Comparison of ENCODE assay signal across 7 mouse cellular contexts in the genomic region with DNA sequence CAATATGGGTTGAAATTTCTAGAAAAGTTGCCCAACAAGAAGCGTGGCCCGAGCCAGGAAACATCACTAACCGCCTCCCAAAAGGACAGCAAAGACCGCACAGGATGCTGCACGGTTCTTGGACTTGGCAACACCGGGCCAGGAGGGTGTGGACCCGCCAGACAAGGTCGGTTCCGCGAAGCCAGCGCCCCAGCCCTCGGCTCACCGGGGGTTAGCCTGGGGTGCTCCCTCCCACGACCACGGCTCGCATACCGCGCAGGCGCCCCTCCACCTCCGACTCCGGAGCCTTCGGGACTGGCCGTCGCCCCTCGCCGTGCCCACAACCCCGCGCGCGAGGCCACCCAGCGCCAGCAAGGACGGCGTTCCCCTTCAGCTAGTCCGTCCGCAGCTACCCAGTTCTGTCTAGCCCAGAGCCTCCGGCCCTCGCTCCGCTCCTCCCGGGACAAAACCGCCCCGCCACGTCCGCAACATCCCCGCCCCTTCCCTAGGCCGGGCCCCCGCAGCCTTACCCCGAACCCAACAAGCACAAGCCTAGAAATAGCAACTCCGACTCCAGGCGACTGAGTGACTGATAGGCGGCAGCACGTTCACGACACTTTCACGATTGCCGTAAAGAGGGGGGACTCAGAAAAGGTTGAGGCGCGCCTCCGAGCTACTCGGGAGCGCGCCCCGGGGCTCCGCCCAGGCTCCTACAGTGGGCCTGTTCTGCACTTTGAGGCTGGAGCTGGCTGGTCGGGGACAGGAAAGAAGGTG. TPM values are rescaled to one million over a fixed set of nuclear protein-coding genes. Genes with fewer than 3 reads are reported as not detected.
DNase-seq lines count a peak whose midpoint lies in the region; ATAC-seq and TF ChIP-seq lines count a peak whose summit lies in the region.

A gene (plus strand): TSS at position 628 of the 753 bp plus-strand sequence.
A gene (minus strand): TSS at position 632 of the 753 bp plus-strand sequence.

- no peak; the same call in 1 of the 2 replicates for TF ChIP-seq CTCF in intestine, postnatal 0 days (IDR thresholded peaks at IDR 0.05; ENCODE audit: low read depth)
- no peak for TF ChIP-seq CTCF in small intestine, adult 2 months (IDR thresholded peaks at IDR 0.05; ENCODE audit: extremely low read depth, insufficient read length, insufficient replicate concordance, low read depth, low read length)

- peak within 1 kb of the TSS; percentile 95 for H3K27ac ChIP-seq in embryonic facial prominence, embryonic 10.5 days (replicated peaks)
- H3K27ac ChIP-seq in intestine, postnatal 0 days (ENCODE audit: low read depth, low read length), result peak within 1 kb of the TSS; percentile 98
- H3K27ac ChIP-seq in midbrain, embryonic 12.5 days (replicated peaks), result peak within 1 kb of the TSS; percentile 95
- H3K27ac ChIP-seq in small intestine, adult 2 months (ENCODE audit: insufficient read depth, low read depth, low read length), result peak within 1 kb of the TSS; percentile 91

- peak; percentile 93 for DNase-seq in adrenal gland, postnatal 10 days
- peak; percentile 94 for DNase-seq in embryonic facial prominence, embryonic 10.5 days (ENCODE audit: low spot score)
- DNase-seq in gonadal fat pad, adult 2 months (ENCODE audit: low read depth), result peak; percentile 67
- peak; percentile 93 for DNase-seq in left cerebral cortex, postnatal 4 days

- H3K36me3 ChIP-seq in embryonic facial prominence, embryonic 10.5 days (replicated peaks), result no peaks in the 10 kb centered on the region
- H3K36me3 ChIP-seq in intestine, postnatal 0 days (ENCODE audit: control insufficient read depth, insufficient read depth), result peaks cover 6% of the 10 kb centered on the region
- H3K36me3 ChIP-seq in midbrain, embryonic 12.5 days, result 0 out of 2 replicates have a peak, but pooled peaks cover 3% of the 10 kb centered on the region
- 0 out of 2 replicates have a peak, but pooled peaks cover 2% of the 10 kb centered on the region for H3K36me3 ChIP-seq in small intestine, adult 2 months (ENCODE audit: control insufficient read depth, insufficient read depth, low read length)

- H3K9ac ChIP-seq in intestine, postnatal 0 days (ENCODE audit: low read depth, low read length), result peak within 1 kb of the TSS; percentile 93
- peak within 1 kb of the TSS; percentile 86 for H3K9ac ChIP-seq in midbrain, embryonic 12.5 days (replicated peaks)

- H3K4me2 ChIP-seq in intestine, postnatal 0 days (replicated peaks; ENCODE audit: low read depth), result peak within 1 kb of the TSS; percentile 72
- H3K4me2 ChIP-seq in midbrain, embryonic 12.5 days (replicated peaks), result peak within 1 kb of the TSS; percentile 71

- WGBS in embryonic facial prominence, embryonic 10.5 days, result under 1% methylated on average over 63 of the region's 63 CpGs
- under 1% methylated on average over 62 of the region's 63 CpGs for WGBS in intestine, postnatal 0 days
- under 1% methylated on average over 55 of the region's 63 CpGs for WGBS in midbrain, embryonic 12.5 days
- under 1% methylated on average over 62 of the region's 63 CpGs for WGBS in small intestine, adult 2 months

- H3K27me3 ChIP-seq in embryonic facial prominence, embryonic 10.5 days (replicated peaks; ENCODE audit: low read depth, poor library complexity, severe bottlenecking), result no peaks in the 10 kb centered on the region
- no peaks in the 10 kb centered on the region for H3K27me3 ChIP-seq in intestine, postnatal 0 days (replicated peaks; ENCODE audit: control insufficient read depth, insufficient read depth, low read length)
- H3K27me3 ChIP-seq in midbrain, embryonic 12.5 days, result no peaks in the 10 kb centered on the region
- no peaks in the 10 kb centered on the region for H3K27me3 ChIP-seq in small intestine, adult 2 months (ENCODE audit: control insufficient read depth, insufficient read depth, low read length)

- TF ChIP-seq POLR2A in small intestine, adult 2 months (IDR thresholded peaks at IDR 0.05; ENCODE audit: low read depth, low read length), result no peak; the same call in 1 of the 2 replicates

- H3K9me3 ChIP-seq in embryonic facial prominence, embryonic 10.5 days, result no peaks in the 10 kb centered on the region
- H3K9me3 ChIP-seq in intestine, postnatal 0 days (ENCODE audit: control insufficient read depth), result no peaks in the 10 kb centered on the region
- H3K9me3 ChIP-seq in midbrain, embryonic 12.5 days, result no peaks in the 10 kb centered on the region

- peaks cover 24% of the 10 kb centered on the region for H3K4me1 ChIP-seq in embryonic facial prominence, embryonic 10.5 days
- H3K4me1 ChIP-seq in intestine, postnatal 0 days (replicated peaks; ENCODE audit: control insufficient read depth, insufficient read depth, low read length), result peaks cover 7% of the 10 kb centered on the region; the same call in 1 of the 2 replicates
- H3K4me1 ChIP-seq in midbrain, embryonic 12.5 days, result peaks cover 16% of the 10 kb centered on the region; the same call in 1 of the 2 replicates
- peaks cover 3% of the 10 kb centered on the region; the same call in 1 of the 2 replicates for H3K4me1 ChIP-seq in small intestine, adult 2 months (ENCODE audit: control insufficient read depth, insufficient read depth, insufficient read length, low read length)

- ATAC-seq in intestine, postnatal 0 days, result peak; percentile 96
- ATAC-seq in midbrain, embryonic 12.5 days (ENCODE audit: low FRiP score, low read depth), result peak; percentile 98

- intact Hi-C loops in left cerebral cortex, postnatal 4 days (cut with DNase I), result no loop called here

- H3K4me3 ChIP-seq in embryonic facial prominence, embryonic 10.5 days, result peak within 1 kb of the TSS; percentile 86
- peak within 1 kb of the TSS; percentile 86 for H3K4me3 ChIP-seq in intestine, postnatal 0 days (ENCODE audit: low read depth, low read length)
- peak within 1 kb of the TSS; percentile 78 for H3K4me3 ChIP-seq in midbrain, embryonic 12.5 days
- H3K4me3 ChIP-seq in small intestine, adult 2 months (ENCODE audit: low read depth, low read length), result peak within 1 kb of the TSS; percentile 93

RNA-seq across cellular contexts. Expression of the first gene that starts in this region (rescaled TPM):
- total RNA-seq in adrenal gland, postnatal 10 days (2021), result 100 to 1,000 TPM in 1 of 2 experiments, 10 to 100 TPM in 1; 95.2 to 101 TPM
- 32.8 and 35.3 TPM in 2 replicates for polyA plus RNA-seq in embryonic facial prominence, embryonic 10.5 days (2016; fragmentation: Nextera tagmentation; extraction: Ambion mirVana)
- 66.8 and 68.9 TPM in 2 replicates for polyA plus RNA-seq in gonadal fat pad, adult 2 months (2012; rRNA removed)
- polyA plus RNA-seq in intestine, postnatal 0 days (2015; fragmentation: Nextera tagmentation; extraction: Ambion mirVana), result 122 and 131 TPM in 2 replicates
- 10 to 100 TPM; 57.0 to 62.3 TPM for total RNA-seq in left cerebral cortex, postnatal 4 days (2021)
- polyA plus RNA-seq in midbrain, embryonic 12.5 days (2016; fragmentation: Nextera tagmentation; extraction: Ambion mirVana), result 45.0 and 46.3 TPM in 2 replicates
- polyA plus RNA-seq in small intestine, adult 2 months (2012; rRNA removed), result 12.9 and 21.5 TPM in 2 replicates

RNA-seq across cellular contexts. Expression of the second gene that starts in this region (rescaled TPM):
- 10 to 100 TPM; 37.7 to 38.8 TPM for total RNA-seq in adrenal gland, postnatal 10 days (2021)
- 39.5 and 40.8 TPM in 2 replicates for polyA plus RNA-seq in embryonic facial prominence, embryonic 10.5 days (2016; fragmentation: Nextera tagmentation; extraction: Ambion mirVana)
- 20.2 and 20.7 TPM in 2 replicates for polyA plus RNA-seq in gonadal fat pad, adult 2 months (2012; rRNA removed)
- polyA plus RNA-seq in intestine, postnatal 0 days (2015; fragmentation: Nextera tagmentation; extraction: Ambion mirVana), result 67.9 and 71.3 TPM in 2 replicates
- total RNA-seq in left cerebral cortex, postnatal 4 days (2021), result 10 to 100 TPM; 35.4 to 36.9 TPM
- 34.6 and 38.7 TPM in 2 replicates for polyA plus RNA-seq in midbrain, embryonic 12.5 days (2016; fragmentation: Nextera tagmentation; extraction: Ambion mirVana)
- polyA plus RNA-seq in small intestine, adult 2 months (2012; rRNA removed), result 3.9 and 13.2 TPM in 2 replicates

Comparison
In these comparisons a context has a peak if more than half of its experiments do, and no peak if none do; other contexts are left out.
1. Peak in every context shown above with its lines: DNase-seq, ATAC-seq, H3K4me3 ChIP-seq and H3K27ac ChIP-seq.